Mouse (Mus musculus): ENCODE measurements around the gene Hspa1b. TPM values are rescaled to one million over a fixed set of nuclear protein-coding genes. Genes with fewer than 3 reads are reported as not detected.

Hspa1b gene
- polyA plus RNA-seq, 1 experiment from 2014 or later: 0.12 TPM

DNA sequence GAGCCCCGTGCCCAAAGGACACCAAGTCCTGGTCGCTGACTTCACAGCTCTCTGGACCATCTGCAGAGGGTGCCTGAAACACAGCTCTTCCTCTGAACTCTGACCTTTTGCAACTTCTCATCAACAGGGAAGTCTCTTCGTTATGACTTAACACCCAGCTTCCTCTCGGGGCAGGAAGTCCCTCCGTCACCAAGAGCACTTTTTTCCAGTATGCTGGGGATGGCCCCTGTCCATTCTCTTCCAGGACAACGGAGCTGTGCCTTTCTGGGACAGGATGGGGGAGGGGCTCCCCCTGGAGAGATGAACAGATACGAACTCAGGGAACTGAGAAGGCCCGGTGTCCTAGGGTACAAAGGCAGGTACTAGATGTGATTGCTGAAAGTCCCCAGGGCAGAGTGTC lies 24.2 kb downstream of the Hspa1b start:
- peaks cover 20% of the 10 kb centered on the region; the same call in 1 of the 2 replicates for H3K36me3 ChIP-seq (ENCODE audit: poor library complexity, severe bottlenecking)
- H3K4me3 ChIP-seq: no peak overlapping the region
- no peak overlapping the region for H3K9ac ChIP-seq
- H3K27me3 ChIP-seq: no peaks in the 10 kb centered on the region
- H3K4me1 ChIP-seq: peaks cover 9% of the 10 kb centered on the region
- H3K9me3 ChIP-seq (replicated peaks): no peaks in the 10 kb centered on the region
- WGBS: 62% methylated on average over 8 of the region's 8 CpGs
- no peak overlapping the region for H3K27ac ChIP-seq
- no peak for ATAC-seq
- H3K4me2 ChIP-seq: no peak overlapping the region

DNA sequence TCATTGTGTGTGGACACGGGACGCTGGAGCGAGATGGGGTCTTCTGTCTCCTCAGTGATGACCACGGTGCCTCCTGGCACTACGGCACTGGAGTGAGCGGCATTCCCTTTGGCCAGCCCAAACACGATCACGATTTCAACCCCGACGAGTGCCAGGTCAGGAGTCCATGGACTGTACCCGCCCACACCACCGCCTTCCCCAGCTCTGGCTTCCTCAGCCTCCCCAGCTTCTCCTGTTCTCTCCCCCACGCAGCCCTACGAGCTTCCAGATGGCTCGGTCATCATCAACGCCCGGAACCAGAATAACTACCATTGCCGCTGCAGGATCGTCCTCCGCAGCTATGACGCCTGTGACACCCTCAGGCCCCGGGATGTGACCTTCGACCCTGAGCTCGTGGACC lies 25.0 kb downstream of the Hspa1b start:
- Histone ChIP-seq H3K4me3 (no peak overlapping the region), H3K9me3 (replicated peaks) (no peaks in the 10 kb centered on the region), H3K36me3 (ENCODE audit: poor library complexity, severe bottlenecking) (peaks cover 20% of the 10 kb centered on the region; the same call in 1 of the 2 replicates), H3K9ac (no peak overlapping the region), H3K27ac (no peak overlapping the region), H3K4me2 (no peak overlapping the region), H3K4me1 (peaks cover 9% of the 10 kb centered on the region), H3K27me3 (no peaks in the 10 kb centered on the region)
- 77% methylated on average over 24 of the region's 24 CpGs for WGBS
- ATAC-seq: no peak

DNA sequence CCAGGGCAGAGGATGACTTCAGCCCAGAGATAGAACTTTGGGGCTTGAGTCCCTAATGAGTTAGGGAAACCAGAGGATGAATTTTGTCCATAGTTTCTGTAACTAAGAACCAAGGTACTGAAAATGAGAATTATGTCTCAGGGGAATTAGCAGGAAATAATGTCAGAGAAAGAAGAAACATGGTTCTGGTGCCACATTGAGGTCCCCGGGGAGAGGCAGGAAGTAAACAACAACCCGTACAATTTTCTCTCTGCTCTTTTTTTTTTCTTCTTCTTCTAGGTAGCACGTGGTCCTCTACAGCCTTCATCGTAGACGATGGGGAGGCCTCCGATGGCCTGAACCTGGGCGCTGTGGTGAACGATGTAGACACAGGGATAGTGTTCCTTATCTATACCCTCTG lies 26.8 kb downstream of the Hspa1b start:
- H3K36me3 ChIP-seq (ENCODE audit: poor library complexity, severe bottlenecking): peaks cover 20% of the 10 kb centered on the region; the same call in 1 of the 2 replicates
- no peaks in the 10 kb centered on the region for H3K9me3 ChIP-seq (replicated peaks)
- no peaks in the 10 kb centered on the region for H3K27me3 ChIP-seq
- H3K4me1 ChIP-seq: peaks cover 9% of the 10 kb centered on the region
- peak overlapping the region; percentile 80 for H3K4me3 ChIP-seq
- H3K9ac ChIP-seq: peak overlapping the region; percentile 90
- ATAC-seq: no peak
- 92% methylated on average over 8 of the region's 8 CpGs for WGBS
- H3K4me2 ChIP-seq: peak overlapping the region; percentile 98
- H3K27ac ChIP-seq: no peak overlapping the region

DNA sequence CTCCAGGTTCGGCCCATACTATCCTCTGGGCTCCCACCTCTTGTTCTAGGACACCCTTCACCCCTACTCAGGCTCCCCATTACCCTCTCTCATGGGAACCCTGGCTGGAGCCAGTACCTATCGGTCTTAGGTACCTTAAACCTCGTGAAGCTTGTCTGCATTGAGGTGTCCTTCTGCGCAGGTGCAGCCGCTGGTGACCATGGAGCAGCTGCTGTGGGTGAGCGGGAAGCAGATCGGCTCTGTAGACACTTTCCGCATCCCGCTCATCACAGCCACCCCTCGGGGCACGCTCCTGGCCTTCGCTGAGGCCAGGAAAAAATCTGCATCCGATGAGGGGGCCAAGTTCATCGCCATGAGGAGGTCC lies 27.3 kb downstream of the Hspa1b start:
- Histone ChIP-seq H3K27ac (no peak overlapping the region), H3K9ac (peak overlapping the region; percentile 90), H3K4me2 (peak overlapping the region; percentile 98), H3K4me1 (peaks cover 9% of the 10 kb centered on the region), H3K27me3 (no peaks in the 10 kb centered on the region), H3K4me3 (peak overlapping the region; percentile 80), H3K9me3 (replicated peaks) (no peaks in the 10 kb centered on the region), H3K36me3 (ENCODE audit: poor library complexity, severe bottlenecking) (peaks cover 20% of the 10 kb centered on the region; the same call in 1 of the 2 replicates)
- ATAC-seq: no peak; the same call in 1 of the 2 replicates
- 13% methylated on average over 14 of the region's 14 CpGs for WGBS

DNA sequence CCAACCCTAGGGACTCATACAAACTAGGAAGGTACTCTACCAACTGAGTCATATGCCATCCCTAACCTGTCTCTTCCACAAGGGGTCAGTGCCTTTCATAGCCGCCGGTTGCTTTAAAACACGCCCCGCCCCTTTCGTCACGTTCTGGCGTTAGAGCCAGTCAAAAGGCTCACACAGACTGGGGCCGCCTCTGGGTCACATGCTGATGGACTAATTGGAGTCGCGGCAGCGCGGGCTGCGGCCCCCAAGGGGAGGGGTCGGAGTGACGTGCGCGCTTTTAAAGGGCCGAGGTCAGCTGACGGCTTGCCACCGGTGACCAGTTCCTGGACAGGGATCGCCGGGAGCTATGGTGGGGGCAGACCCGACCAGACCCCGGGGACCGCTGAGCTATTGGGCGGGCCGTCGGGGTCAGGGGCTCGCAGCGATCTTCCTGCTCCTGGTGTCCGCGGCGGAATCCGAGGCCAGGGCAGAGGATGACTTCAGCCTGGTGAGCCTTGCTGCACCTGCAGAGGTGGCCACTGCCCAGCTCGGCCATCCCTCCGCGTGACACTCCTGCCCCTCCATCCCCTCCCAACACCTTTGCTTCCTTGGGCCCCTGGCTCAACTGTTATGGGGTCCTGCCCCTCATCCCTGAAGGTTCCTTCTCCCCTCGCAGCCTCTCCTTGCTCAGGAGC lies 27.8 kb downstream of the Hspa1b start, which contains the start of gene Neu1:
TSS of gene Neu1 (plus strand) at position 193 of the 674 bp plus-strand sequence.
- peak; percentile 98 for ATAC-seq
- H3K27ac ChIP-seq: peak within 1 kb of the TSS; percentile 40
- WGBS: under 1% methylated on average over 37 of the region's 38 CpGs
- peaks cover 20% of the 10 kb centered on the region; the same call in 1 of the 2 replicates for H3K36me3 ChIP-seq (ENCODE audit: poor library complexity, severe bottlenecking)
- H3K9me3 ChIP-seq (replicated peaks): no peaks in the 10 kb centered on the region
- H3K4me3 ChIP-seq: peak within 1 kb of the TSS; percentile 80
- H3K4me1 ChIP-seq: peaks cover 9% of the 10 kb centered on the region
- peak within 1 kb of the TSS; percentile 90 for H3K9ac ChIP-seq
- H3K27me3 ChIP-seq: no peaks in the 10 kb centered on the region
- peak within 1 kb of the TSS; percentile 98 for H3K4me2 ChIP-seq

DNA sequence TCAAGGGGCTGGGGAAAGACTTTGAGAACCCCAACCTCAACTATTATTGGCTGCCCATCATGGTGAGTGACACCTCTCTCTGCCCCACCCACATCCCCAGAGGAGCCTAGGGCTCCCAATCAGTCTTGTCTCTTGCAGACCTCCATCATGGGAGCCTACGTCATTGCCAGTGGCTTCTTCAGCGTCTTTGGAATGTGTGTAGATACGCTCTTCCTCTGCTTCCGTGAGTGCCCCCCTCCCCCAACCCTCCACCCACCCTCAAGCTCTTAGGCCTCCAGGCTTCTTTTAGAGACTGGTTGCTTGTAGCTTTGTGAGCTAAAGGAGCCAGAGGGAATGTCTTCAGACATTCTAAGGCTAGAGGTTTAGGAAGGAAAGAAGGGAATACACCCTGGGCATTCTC lies 30.2 kb downstream of the Hspa1b start:
- Histone ChIP-seq H3K27me3 (no peaks in the 10 kb centered on the region), H3K9me3 (replicated peaks) (no peaks in the 10 kb centered on the region), H3K9ac (no peak overlapping the region), H3K36me3 (ENCODE audit: poor library complexity, severe bottlenecking) (0 out of 2 replicates have a peak, but pooled peaks cover 1% of the 10 kb centered on the region), H3K4me2 (no peak overlapping the region), H3K4me3 (no peak overlapping the region), H3K27ac (no peak overlapping the region), H3K4me1 (peaks cover 9% of the 10 kb centered on the region)
- WGBS: 78% methylated on average over 4 of the region's 4 CpGs
- no peak for ATAC-seq

DNA sequence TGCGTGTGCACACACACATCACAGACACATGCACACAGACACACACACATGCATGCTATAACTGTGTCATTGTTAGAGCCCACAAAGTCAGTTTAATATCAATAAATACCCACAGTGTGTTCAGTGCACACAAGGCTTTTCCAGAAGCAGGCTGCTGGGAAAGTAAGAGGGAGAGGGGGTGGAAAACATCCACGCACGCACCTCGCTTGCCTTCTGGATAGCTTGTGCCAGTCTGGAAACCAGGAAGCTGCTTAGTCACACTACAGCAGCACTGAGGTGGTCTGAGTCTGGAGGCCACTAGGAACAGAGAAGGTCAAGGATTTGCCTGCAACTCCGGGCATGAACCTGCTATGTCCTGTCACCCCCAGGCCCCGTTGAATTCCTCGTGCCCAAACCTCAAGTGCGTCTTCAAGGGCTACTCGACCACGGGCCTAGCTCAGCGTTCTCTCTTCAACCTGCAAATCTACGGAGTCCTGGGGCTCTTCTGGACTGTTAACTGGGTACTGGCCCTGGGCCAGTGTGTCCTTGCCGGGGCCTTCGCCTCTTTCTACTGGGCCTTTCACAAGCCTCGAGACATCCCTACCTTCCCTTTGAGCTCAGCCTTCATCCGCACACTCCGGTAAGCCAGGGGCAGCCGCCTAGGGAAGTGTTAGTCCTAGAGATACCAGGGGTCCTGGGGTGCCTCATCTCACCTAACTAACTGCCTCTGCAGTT lies 31.6 kb downstream of the Hspa1b start:
- Histone ChIP-seq H3K36me3 (ENCODE audit: poor library complexity, severe bottlenecking) (no peaks in the 10 kb centered on the region), H3K9me3 (replicated peaks) (no peaks in the 10 kb centered on the region), H3K27me3 (no peaks in the 10 kb centered on the region), H3K9ac (peak overlapping the region; percentile 12; the same call in 1 of the 2 replicates), H3K27ac (no peak overlapping the region), H3K4me3 (no peak overlapping the region), H3K4me1 (peaks cover 9% of the 10 kb centered on the region), H3K4me2 (no peak overlapping the region)
- 88% methylated on average over 18 of the region's 18 CpGs for WGBS
- ATAC-seq: no peak

DNA sequence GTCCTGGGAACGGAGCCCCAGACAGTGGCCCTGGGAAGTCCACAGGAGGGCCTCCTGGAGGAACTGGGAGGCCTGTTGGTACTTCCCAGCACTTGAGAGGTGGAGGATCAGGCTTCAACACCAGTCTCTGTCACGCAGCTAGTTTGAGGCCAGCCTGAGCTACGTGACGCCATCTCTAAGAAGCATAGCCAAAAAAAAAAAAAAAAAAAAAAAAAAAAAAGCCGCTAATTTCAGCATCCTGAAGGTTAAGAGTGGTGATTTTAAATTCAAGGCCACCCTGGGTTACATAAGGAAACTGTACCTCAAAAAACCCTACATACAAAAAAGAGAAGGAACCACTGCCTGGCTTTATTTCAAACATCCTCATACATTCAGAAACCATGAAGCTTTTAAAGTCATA lies 34.8 kb downstream of the Hspa1b start:
- 68% methylated on average over 5 of the region's 5 CpGs for WGBS
- H3K27me3 ChIP-seq: no peaks in the 10 kb centered on the region
- H3K36me3 ChIP-seq (ENCODE audit: poor library complexity, severe bottlenecking): no peaks in the 10 kb centered on the region
- ATAC-seq: no peak
- H3K9ac ChIP-seq: no peak overlapping the region
- no peaks in the 10 kb centered on the region for H3K4me1 ChIP-seq
- no peak overlapping the region for H3K4me3 ChIP-seq
- no peak overlapping the region for H3K27ac ChIP-seq
- no peaks in the 10 kb centered on the region for H3K9me3 ChIP-seq (replicated peaks)
- no peak overlapping the region for H3K4me2 ChIP-seq

DNA sequence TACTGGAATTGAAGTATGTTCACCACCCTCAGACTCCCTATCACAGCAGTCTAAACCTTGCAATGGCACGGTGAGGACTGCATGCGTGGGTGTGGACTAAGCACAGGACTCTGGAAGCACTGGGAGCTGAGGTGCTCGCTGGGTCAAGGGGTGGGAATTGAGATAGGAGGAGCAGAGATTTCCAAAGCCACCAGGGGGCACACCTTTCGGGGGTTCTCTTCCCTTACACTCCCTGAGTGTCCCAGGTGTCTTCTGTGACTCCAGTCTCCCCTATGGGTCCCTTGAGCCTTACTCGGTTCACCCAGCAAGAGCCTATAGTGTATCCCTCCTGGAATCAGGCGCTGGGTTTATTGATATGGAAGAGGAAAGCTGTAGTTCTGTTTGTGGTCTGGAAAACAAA lies 36.1 kb downstream of the Hspa1b start:
- H3K4me3 ChIP-seq: no peak overlapping the region
- H3K36me3 ChIP-seq (ENCODE audit: poor library complexity, severe bottlenecking): no peaks in the 10 kb centered on the region
- no peak overlapping the region for H3K9ac ChIP-seq
- no peaks in the 10 kb centered on the region for H3K9me3 ChIP-seq (replicated peaks)
- 48% methylated on average over 6 of the region's 6 CpGs for WGBS
- ATAC-seq: no peak
- no peaks in the 10 kb centered on the region for H3K4me1 ChIP-seq
- H3K4me2 ChIP-seq: no peak overlapping the region
- no peak overlapping the region for H3K27ac ChIP-seq
- no peaks in the 10 kb centered on the region for H3K27me3 ChIP-seq

DNA sequence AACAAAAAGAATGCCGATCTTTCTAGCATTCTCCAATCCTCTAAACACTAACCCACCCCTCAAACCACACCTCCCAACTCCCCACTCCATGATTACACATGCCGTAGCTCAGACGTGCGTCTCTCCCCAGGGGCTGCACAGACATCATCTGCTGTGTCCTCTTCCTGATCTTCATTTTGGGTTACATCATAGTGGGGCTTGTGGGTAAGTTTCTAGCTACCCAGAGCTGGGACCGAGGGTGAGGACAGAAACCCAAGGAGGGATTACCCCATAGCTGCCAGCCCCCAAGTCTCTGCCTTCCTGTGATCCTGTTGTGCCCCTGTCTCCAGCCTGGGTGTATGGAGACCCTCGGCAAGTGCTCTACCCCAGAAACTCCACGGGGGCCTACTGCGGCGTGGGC lies 41.9 kb downstream of the Hspa1b start:
- H3K4me3 ChIP-seq: no peak overlapping the region
- no peak overlapping the region for H3K4me2 ChIP-seq
- WGBS: 78% methylated on average over 9 of the region's 9 CpGs
- H3K36me3 ChIP-seq (ENCODE audit: poor library complexity, severe bottlenecking): peaks cover 23% of the 10 kb centered on the region
- H3K9me3 ChIP-seq (replicated peaks): no peaks in the 10 kb centered on the region
- no peak overlapping the region for H3K9ac ChIP-seq
- H3K4me1 ChIP-seq: no peaks in the 10 kb centered on the region
- ATAC-seq: no peak
- H3K27me3 ChIP-seq: no peaks in the 10 kb centered on the region
- H3K27ac ChIP-seq: no peak overlapping the region

DNA sequence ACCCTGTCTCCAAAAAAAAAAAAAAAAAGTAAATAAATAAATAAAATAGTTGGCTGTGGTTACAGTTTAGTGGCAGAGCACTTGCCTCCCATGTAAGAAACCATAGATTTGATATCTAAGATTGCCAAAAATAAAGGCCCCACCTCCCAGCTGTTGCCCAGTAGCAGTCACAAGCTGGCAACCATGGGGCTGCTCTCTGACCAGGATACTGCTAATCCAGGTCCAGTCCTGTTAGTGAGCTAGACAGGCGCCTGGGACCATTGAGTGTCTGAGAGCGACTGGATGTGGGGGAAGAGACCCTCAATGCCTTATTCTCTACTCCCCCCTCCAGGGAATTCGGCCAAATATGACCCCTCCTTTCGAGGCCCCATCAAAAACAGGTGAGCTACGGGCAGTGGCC lies 42.7 kb downstream of the Hspa1b start:
- no peak for ATAC-seq
- H3K4me1 ChIP-seq: no peaks in the 10 kb centered on the region
- H3K27me3 ChIP-seq: no peaks in the 10 kb centered on the region
- H3K9me3 ChIP-seq (replicated peaks): no peaks in the 10 kb centered on the region
- H3K4me2 ChIP-seq: no peak overlapping the region
- WGBS: 88% methylated on average over 5 of the region's 5 CpGs
- peaks cover 32% of the 10 kb centered on the region for H3K36me3 ChIP-seq (ENCODE audit: poor library complexity, severe bottlenecking)
- H3K27ac ChIP-seq: no peak overlapping the region
- no peak overlapping the region for H3K9ac ChIP-seq
- H3K4me3 ChIP-seq: no peak overlapping the region

DNA sequence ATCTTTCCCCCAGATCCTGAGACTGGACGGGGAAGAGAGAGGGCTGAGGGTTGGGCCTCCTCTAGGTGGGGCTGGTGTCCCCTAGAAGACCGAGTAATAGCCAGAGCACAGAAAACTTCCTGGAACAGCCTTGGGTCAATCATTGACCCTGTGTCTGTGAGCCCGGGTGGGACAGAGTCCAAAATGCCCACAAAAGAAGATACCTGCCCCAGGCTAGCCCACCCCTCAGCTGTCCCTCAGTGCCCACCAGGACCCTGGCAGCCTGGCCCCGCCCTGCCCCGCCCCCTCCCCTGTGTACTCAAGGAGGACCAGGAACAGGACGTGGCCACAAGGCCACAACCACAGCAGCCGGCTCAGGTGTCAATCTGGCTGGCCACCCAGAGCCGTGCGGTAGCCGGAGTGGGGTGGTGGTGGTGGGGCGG lies 43.6 kb downstream of the Hspa1b start:
- WGBS: 30% methylated on average over 11 of the region's 11 CpGs
- peaks cover 41% of the 10 kb centered on the region for H3K36me3 ChIP-seq (ENCODE audit: poor library complexity, severe bottlenecking)
- H3K27me3 ChIP-seq: no peaks in the 10 kb centered on the region
- no peaks in the 10 kb centered on the region for H3K9me3 ChIP-seq (replicated peaks)
- ATAC-seq: no peak
- no peak overlapping the region for H3K4me2 ChIP-seq
- no peak overlapping the region for H3K27ac ChIP-seq
- H3K4me3 ChIP-seq: no peak overlapping the region
- H3K4me1 ChIP-seq: no peaks in the 10 kb centered on the region
- H3K9ac ChIP-seq: no peak overlapping the region; the same call in 1 of the 2 replicates

All from forebrain, embryonic 13.5 days (tissue).